Mouse (Mus musculus): Measurements from ENCODE around the gene Tmem141. TPM values are rescaled to one million over a fixed set of nuclear protein-coding genes. Genes with fewer than 3 reads are reported as not detected.

Tmem141 gene
- total and polyA plus RNA-seq, 2 experiments from 2014 or later: 38.4 to 42.3 TPM

- ATAC-seq (ENCODE audit: insufficient read depth, low read depth) (no peak), DNase-seq (ENCODE audit: low spot score) (no peak)
- no peaks in the 10 kb centered on the region for H3K4me1 ChIP-seq (ENCODE audit: control insufficient read depth, insufficient read depth)
- H3K9me3 ChIP-seq (replicated peaks; ENCODE audit: control insufficient read depth, low read length): no peaks in the 10 kb centered on the region
- WGBS: 16% methylated on average over 6 of the region's 6 CpGs
- TF ChIP-seq EP300 (IDR thresholded peaks at IDR 0.05; ENCODE audit: low read depth) (no peak), CTCF (IDR thresholded peaks at IDR 0.05; ENCODE audit: low read depth) (peak; percentile 50)
- no peaks in the 10 kb centered on the region for H3K27me3 ChIP-seq (ENCODE audit: control insufficient read depth, insufficient read depth, low read length)
- no peak overlapping the region for H3K9ac ChIP-seq (replicated peaks; ENCODE audit: low read depth, low read length)
- no peaks in the 10 kb centered on the region for H3K36me3 ChIP-seq (replicated peaks; ENCODE audit: control insufficient read depth, insufficient read depth, low read length)
- H3K4me2 ChIP-seq (ENCODE audit: low read depth, low read length): no peak overlapping the region
- no peak overlapping the region for H3K4me3 ChIP-seq (ENCODE audit: low read depth, low read length)
- no peak overlapping the region for H3K27ac ChIP-seq (ENCODE audit: low read depth)
These were observed 18.1 kb upstream of the Tmem141 start for GRCm38 (mm10) chr2:25639890-25640289.

- 56% methylated on average over 1 of the region's 1 CpGs for WGBS
- no peaks in the 10 kb centered on the region for H3K4me1 ChIP-seq (ENCODE audit: control insufficient read depth, insufficient read depth)
- no peak for TF ChIP-seq EP300 (IDR thresholded peaks at IDR 0.05; ENCODE audit: low read depth)
- TF ChIP-seq CTCF (IDR thresholded peaks at IDR 0.05; ENCODE audit: low read depth): 0 out of 2 replicates have a peak, but pooled peaks have one; percentile 16
- H3K4me3 ChIP-seq (ENCODE audit: low read depth, low read length): no peak overlapping the region
- H3K9ac ChIP-seq (replicated peaks; ENCODE audit: low read depth, low read length): no peak overlapping the region
- no peaks in the 10 kb centered on the region for H3K9me3 ChIP-seq (replicated peaks; ENCODE audit: control insufficient read depth, low read length)
- H3K4me2 ChIP-seq (ENCODE audit: low read depth, low read length): no peak overlapping the region
- ATAC-seq (ENCODE audit: insufficient read depth, low read depth): no peak
- H3K27ac ChIP-seq (ENCODE audit: low read depth): no peak overlapping the region
- DNase-seq (ENCODE audit: low spot score): no peak
- H3K27me3 ChIP-seq (ENCODE audit: control insufficient read depth, insufficient read depth, low read length): no peaks in the 10 kb centered on the region
- H3K36me3 ChIP-seq (replicated peaks; ENCODE audit: control insufficient read depth, insufficient read depth, low read length): no peaks in the 10 kb centered on the region
These were observed 12.2 kb upstream of the Tmem141 start for GRCm38 (mm10) chr2:25634046-25634445.

DNA sequence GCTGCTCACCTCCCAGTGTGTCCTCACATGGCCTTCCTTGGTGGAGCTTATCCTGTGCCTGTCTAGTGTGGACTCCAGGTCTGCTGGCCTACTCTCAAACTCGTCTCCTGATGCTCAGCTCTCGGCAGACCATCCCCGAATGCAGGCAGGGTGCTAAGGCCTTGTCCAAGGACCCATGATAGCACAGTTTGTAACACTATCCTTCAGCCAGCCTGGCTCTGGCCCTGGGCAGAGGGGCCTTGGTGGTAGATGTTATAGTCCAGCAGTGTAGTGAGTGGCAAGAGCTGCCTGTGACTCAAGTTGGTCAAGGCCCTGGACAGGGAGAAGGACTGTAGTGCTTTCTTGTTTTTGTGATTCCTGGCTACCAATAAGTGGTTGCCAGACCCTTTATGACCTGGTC lies 11.8 kb upstream of the Tmem141 start:
- WGBS: 82% methylated on average over 3 of the region's 3 CpGs
- H3K4me3 ChIP-seq (ENCODE audit: low read depth, low read length): no peak overlapping the region

GRCm38 (mm10) chr2:25628738-25629137 lies 6.9 kb upstream of the Tmem141 start:
- Histone ChIP-seq H3K9me3 (replicated peaks; ENCODE audit: control insufficient read depth, low read length) (no peaks in the 10 kb centered on the region), H3K27me3 (ENCODE audit: control insufficient read depth, insufficient read depth, low read length) (no peaks in the 10 kb centered on the region), H3K27ac (ENCODE audit: low read depth) (no peak overlapping the region), H3K4me3 (ENCODE audit: low read depth, low read length) (no peak overlapping the region), H3K4me1 (ENCODE audit: control insufficient read depth, insufficient read depth) (no peaks in the 10 kb centered on the region), H3K4me2 (ENCODE audit: low read depth, low read length) (no peak overlapping the region), H3K36me3 (replicated peaks; ENCODE audit: control insufficient read depth, insufficient read depth, low read length) (no peaks in the 10 kb centered on the region), H3K9ac (replicated peaks; ENCODE audit: low read depth, low read length) (no peak overlapping the region)
- no peak for TF ChIP-seq EP300 (IDR thresholded peaks at IDR 0.05; ENCODE audit: low read depth)
- no peak for TF ChIP-seq CTCF (IDR thresholded peaks at IDR 0.05; ENCODE audit: low read depth)
- WGBS: 39% methylated on average over 4 of the region's 4 CpGs
- no peak for ATAC-seq (ENCODE audit: insufficient read depth, low read depth)
- no peak for DNase-seq (ENCODE audit: low spot score)

More for the DNA sequence above, 11.8 kb upstream of the Tmem141 start:
- H3K36me3 ChIP-seq (replicated peaks; ENCODE audit: control insufficient read depth, insufficient read depth, low read length): no peaks in the 10 kb centered on the region
- no peaks in the 10 kb centered on the region for H3K4me1 ChIP-seq (ENCODE audit: control insufficient read depth, insufficient read depth)
- no peaks in the 10 kb centered on the region for H3K9me3 ChIP-seq (replicated peaks; ENCODE audit: control insufficient read depth, low read length)
- no peak overlapping the region for H3K27ac ChIP-seq (ENCODE audit: low read depth)
- H3K4me2 ChIP-seq (ENCODE audit: low read depth, low read length): no peak overlapping the region
- no peak for TF ChIP-seq EP300 (IDR thresholded peaks at IDR 0.05; ENCODE audit: low read depth)
- no peak for TF ChIP-seq CTCF (IDR thresholded peaks at IDR 0.05; ENCODE audit: low read depth)
- DNase-seq (ENCODE audit: low spot score) (no peak), ATAC-seq (ENCODE audit: insufficient read depth, low read depth) (no peak)
- no peaks in the 10 kb centered on the region for H3K27me3 ChIP-seq (ENCODE audit: control insufficient read depth, insufficient read depth, low read length)
- no peak overlapping the region for H3K9ac ChIP-seq (replicated peaks; ENCODE audit: low read depth, low read length)

GRCm38 (mm10) chr2:25627811-25628210 lies 6.0 kb upstream of the Tmem141 start, which contains the start of gene Fcna:
TSS of gene Fcna (minus strand) at chr2:25628030.
- Histone ChIP-seq H3K9ac (replicated peaks; ENCODE audit: low read depth, low read length) (no peak within 1 kb of the TSS), H3K27me3 (ENCODE audit: control insufficient read depth, insufficient read depth, low read length) (no peaks in the 10 kb centered on the region), H3K36me3 (replicated peaks; ENCODE audit: control insufficient read depth, insufficient read depth, low read length) (no peaks in the 10 kb centered on the region), H3K27ac (ENCODE audit: low read depth) (no peak within 1 kb of the TSS), H3K4me2 (ENCODE audit: low read depth, low read length) (no peak within 1 kb of the TSS), H3K9me3 (replicated peaks; ENCODE audit: control insufficient read depth, low read length) (no peaks in the 10 kb centered on the region), H3K4me3 (ENCODE audit: low read depth, low read length) (no peak within 1 kb of the TSS), H3K4me1 (ENCODE audit: control insufficient read depth, insufficient read depth) (no peaks in the 10 kb centered on the region)
- ATAC-seq (ENCODE audit: insufficient read depth, low read depth): no peak
- TF ChIP-seq EP300 (IDR thresholded peaks at IDR 0.05; ENCODE audit: low read depth): no peak
- no peak for TF ChIP-seq CTCF (IDR thresholded peaks at IDR 0.05; ENCODE audit: low read depth)
- WGBS: 75% methylated on average over 6 of the region's 6 CpGs
- no peak for DNase-seq (ENCODE audit: low spot score)

DNA sequence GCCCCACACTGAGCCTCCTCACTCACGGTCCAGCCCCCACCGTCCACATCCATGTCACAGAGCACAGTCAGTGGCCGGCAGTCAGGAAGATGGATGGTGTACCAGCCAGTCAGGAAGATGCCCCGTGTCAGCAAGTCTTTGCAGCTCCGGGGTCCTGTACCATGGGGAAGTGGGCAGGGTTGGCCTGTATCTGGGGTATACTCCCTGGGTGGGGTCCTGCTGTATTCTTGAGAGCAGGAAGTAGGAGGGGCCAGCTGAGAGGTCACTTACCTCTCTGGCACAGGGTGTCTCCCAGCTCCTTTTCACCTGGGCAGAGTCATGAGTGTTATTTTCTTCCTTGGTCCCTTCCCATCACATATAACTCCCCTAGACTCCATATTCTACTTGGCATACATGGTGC lies 4.2 kb upstream of the Tmem141 start:
- no peaks in the 10 kb centered on the region for H3K27me3 ChIP-seq (ENCODE audit: control insufficient read depth, insufficient read depth, low read length)
- WGBS: 55% methylated on average over 5 of the region's 5 CpGs
- TF ChIP-seq EP300 (IDR thresholded peaks at IDR 0.05; ENCODE audit: low read depth): no peak
- no peak for TF ChIP-seq CTCF (IDR thresholded peaks at IDR 0.05; ENCODE audit: low read depth)
- no peak overlapping the region for H3K4me3 ChIP-seq (ENCODE audit: low read depth, low read length)
- no peak overlapping the region for H3K4me2 ChIP-seq (ENCODE audit: low read depth, low read length)
- H3K4me1 ChIP-seq (ENCODE audit: control insufficient read depth, insufficient read depth): 0 out of 2 replicates have a peak, but pooled peaks cover 4% of the 10 kb centered on the region
- DNase-seq (ENCODE audit: low spot score) (no peak), ATAC-seq (ENCODE audit: insufficient read depth, low read depth) (no peak)
- no peak overlapping the region for H3K9ac ChIP-seq (replicated peaks; ENCODE audit: low read depth, low read length)
- no peaks in the 10 kb centered on the region for H3K36me3 ChIP-seq (replicated peaks; ENCODE audit: control insufficient read depth, insufficient read depth, low read length)
- no peak overlapping the region for H3K27ac ChIP-seq (ENCODE audit: low read depth)
- no peaks in the 10 kb centered on the region for H3K9me3 ChIP-seq (replicated peaks; ENCODE audit: control insufficient read depth, low read length)
